Mouse (Mus musculus) lung, postnatal 25 days (tissue): ENCODE data around the gene Grm4.
A peak's percentile ranks its signal among the peaks of the same experiment; 100 is the strongest.

Experiments
- DNase-seq: peaks from one replicate; pipeline ENCODE4 v3.0.0; 2022; ENCODE audit warnings: low spot score

Grm4 gene

DNA sequence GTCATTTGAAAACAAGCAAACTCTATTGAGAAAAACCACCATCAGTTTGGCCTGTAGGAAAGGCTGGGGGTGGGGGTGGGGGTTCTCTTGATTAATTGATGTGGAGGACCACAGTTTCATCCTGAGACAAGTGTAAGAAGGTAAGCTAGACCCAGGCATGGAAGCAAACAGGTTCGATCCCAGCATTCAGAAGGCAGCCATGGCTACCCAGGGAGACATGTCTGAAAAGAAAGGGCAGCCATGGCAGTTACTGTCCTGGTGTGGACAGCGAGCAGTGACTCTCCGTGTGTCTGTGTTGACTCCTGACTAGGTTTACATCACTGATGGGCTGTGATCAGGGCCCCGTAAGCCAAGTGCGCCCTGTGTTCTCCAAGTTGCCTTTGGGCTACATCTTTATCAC is at the start of gene Grm4:
Grm4 (minus strand) TSS at position 101 of the 400 bp plus-strand sequence.
- DNase-seq: no peak

- DNase-seq: no peak
These were observed 47.0 kb upstream of the Grm4 start for GRCm38 (mm10) chr17:27568228-27568627.

- DNase-seq: no peak
These were observed 44.7 kb upstream of the Grm4 start for GRCm38 (mm10) chr17:27565942-27566267.

GRCm38 (mm10) chr17:27565163-27565941 is 44.1 kb upstream of the Grm4 start, which contains the start of gene AI413582:
AI413582 (minus strand) TSS chr17:27565756.
- DNase-seq: peak; percentile 95

GRCm38 (mm10) chr17:27564391-27565162 is 43.4 kb upstream of the Grm4 start:
- no peak for DNase-seq

DNA sequence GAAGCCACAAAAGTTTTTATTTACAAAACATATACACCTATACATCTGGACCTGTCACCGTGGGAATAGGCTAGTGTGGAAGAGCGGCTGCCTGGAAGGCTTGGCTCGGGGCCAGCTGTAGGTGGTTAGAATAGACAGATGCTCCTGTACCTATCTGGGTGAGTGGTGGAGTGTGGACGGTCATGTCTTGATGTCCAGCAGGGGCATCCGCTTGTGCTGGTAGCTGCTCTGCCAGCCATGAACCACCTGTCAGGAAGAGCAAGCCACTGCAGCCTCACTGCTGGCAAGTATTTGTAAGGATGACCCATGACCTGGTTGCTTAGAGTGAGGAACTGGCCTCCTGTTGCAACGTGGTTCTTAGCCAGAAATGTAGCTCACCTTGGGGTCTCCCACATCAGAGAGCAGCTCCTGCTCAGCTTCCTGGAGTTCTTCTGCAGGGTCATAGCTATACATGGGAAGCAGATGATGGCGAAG is 42.6 kb upstream of the Grm4 start:
- no peak for DNase-seq

GRCm38 (mm10) chr17:27561809-27562526 is 40.8 kb upstream of the Grm4 start:
- no peak for DNase-seq

- DNase-seq: no peak
These were observed 39.8 kb upstream of the Grm4 start for GRCm38 (mm10) chr17:27560926-27561480.

- DNase-seq: no peak
These were observed 38.4 kb upstream of the Grm4 start for GRCm38 (mm10) chr17:27559596-27559995.

GRCm38 (mm10) chr17:27558845-27559244 is 37.6 kb upstream of the Grm4 start:
- DNase-seq: no peak

DNA sequence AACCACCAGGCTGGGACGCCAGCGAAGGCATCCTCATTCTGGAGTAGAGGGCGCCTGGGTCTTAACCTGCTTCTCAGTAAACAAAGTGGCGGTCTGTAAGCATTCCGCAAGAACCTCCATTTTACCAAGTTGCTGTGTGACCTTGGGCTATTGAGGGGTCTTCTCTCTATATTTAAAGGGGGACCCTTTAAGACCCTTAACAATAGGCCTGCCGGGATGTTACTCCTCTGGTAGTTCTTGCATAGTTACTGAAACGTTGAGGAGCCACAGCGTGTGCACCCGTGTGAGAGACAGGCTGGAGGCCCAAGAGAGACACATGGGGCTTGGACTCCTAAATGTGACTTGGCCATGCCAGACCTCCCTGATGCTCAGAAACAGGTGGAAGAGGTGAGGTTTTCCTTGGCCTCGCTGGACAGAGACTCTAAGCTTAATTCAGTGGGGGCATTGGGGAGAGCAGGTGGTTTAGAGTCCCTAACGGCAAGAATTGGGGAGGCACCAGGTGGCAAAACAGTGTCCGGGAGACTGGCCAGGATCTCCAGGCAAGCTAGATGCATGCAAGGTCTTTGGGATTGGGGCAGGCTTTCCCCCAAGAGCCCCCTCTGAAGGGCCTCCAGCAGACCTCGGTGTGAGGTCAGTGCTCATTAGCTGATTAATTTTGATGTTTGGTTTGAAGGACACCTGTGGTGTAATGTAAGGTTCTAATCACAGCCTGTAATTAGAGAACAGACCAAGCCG is 36.9 kb upstream of the Grm4 start:
- no peak for DNase-seq

- peak; percentile 32 for DNase-seq
These were observed 36.2 kb upstream of the Grm4 start for GRCm38 (mm10) chr17:27557181-27557926.

GRCm38 (mm10) chr17:27556315-27557011 is 35.3 kb upstream of the Grm4 start, which contains the start of gene Hmga1:
Hmga1 (plus strand) TSS chr17:27556497.
- DNase-seq: peak; percentile 84

DNA sequence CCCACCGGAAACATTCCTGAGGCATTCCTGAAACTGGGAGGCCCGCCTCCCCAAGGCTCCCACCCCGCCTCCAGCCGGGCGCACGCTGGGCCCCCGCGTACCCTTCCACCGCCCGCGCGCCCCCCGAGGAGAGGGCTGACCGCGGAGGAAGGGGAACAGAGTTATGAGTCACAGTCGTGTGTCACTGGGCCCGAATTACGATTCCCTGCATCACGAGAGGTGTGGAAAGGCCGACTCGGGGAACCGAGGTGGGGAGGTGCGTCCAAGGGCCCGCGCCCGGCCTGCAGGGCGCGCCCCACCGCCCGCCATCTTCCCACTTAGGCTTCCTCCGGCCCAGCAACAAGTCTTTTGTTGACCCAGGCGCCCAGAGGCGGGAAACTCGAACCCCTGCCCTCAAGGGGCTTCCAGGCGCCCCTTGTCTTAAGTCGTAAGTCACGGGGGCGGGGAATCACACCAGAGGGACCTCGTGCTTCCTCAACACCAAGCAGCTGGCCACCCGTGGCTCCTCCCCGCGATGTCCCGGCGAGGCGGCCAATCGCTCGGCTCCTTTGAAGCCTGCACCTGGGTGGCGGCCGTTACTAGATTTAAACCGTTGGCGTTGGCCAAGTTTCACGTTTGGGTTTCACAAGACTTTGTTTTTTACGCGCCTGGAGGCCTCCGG is 34.4 kb upstream of the Grm4 start:
- DNase-seq: peak; percentile 76

DNA sequence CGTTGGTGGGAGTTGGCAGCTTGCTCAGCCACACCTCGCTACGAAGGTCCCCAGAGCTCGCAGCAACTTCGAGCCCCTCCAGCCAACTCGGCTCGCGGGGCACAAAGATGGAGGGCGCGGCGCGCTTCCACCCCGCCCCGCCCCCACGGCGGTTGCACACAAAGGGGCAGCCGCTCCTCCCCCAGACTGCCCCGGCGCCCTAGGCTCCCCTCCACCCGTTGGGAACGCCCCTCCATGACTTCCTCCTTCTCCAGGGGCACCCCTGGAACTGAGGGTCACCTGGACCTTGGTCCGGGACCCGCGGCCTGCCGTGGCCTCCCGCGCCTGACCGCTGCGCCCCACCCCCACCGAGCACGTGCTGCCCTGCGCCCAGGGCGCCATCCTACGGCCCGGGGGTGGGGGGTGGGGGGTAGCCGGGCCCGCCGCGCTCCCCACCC is 33.9 kb upstream of the Grm4 start:
- DNase-seq: peak; percentile 32

DNA sequence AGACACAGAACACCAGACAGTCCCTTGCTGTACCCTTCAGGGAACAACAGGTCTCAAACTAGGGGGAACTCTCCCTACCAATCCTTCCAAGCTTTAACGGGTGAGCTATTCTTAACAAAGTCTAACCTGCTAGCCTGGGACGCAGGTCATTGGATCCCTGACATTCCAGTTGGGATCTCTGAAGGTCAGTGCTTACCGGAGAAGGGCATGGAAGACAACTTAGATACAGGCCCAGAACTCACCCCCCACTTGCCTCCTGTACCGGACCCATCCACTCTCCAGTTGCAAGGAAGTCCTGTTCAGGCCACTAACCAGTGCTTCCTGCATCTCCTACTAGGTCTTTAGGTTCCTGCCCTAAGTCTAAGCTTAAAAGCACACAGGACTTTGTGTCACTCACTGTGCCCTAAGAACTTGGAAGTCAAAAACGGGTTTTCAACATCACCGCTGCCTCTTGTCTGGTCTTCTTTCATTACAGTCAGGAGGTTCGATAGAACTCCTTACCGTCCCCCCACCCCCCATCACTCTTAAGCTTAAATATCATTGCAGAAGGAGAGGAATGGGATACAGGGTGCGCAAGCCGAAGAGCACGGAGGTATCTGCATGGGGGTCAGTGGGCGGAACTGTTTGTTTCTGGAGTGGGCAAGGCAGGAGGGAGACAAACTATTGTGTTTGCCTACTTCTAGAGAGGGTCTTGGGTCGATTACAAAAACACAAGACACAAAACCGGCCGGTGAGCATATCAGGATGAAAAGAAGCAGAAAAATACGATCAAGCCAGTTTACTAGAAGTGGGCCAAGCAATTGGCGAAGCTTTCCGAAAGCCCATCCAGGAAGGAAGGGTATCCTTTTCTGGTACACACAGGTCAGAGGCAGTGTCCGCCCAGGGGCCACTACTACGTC is 33.1 kb upstream of the Grm4 start:
- DNase-seq: no peak

GRCm38 (mm10) chr17:27552215-27553201 is 31.3 kb upstream of the Grm4 start:
- no peak for DNase-seq
